Mouse (Mus musculus) intestine, embryonic 14.5 days (tissue): Measurements from ENCODE around the gene Arrdc5. TPM values are rescaled to one million over a fixed set of nuclear protein-coding genes. Genes with fewer than 3 reads are reported as not detected.

Source experiments
- ATAC-seq: fragments of 200-750 bp; cut with Nextera tagmentation; replicated peaks from 2 replicates; pipeline ENCODE4 v1.8.0; 2017; ENCODE audit warnings: low read depth, moderate number of reproducible peaks, moderate TSS enrichment, moderate library complexity; ENCODE audit not compliant: low FRiP score, low TSS enrichment
- DNase-seq: peaks from one replicate; pipeline ENCODE4 v3.0.0-alpha.2; 2018; ENCODE audit warnings: low spot score
- H3K27ac ChIP-seq: fragments of 300-500 bp; sonication (generic); 2 replicates; pipeline ENCODE4 v1.5.1; 2014; ENCODE audit warnings: low read depth, mild to moderate bottlenecking, control low read depth
- H3K27me3 ChIP-seq: fragments of 300-500 bp; sonication (generic); replicated peaks from 2 replicates; pipeline ENCODE4 v1.6.1; 2014; ENCODE audit warnings: low read length, control low read depth; ENCODE audit not compliant: control insufficient read depth, insufficient read depth
- H3K36me3 ChIP-seq: fragments of 300-500 bp; sonication (generic); 2 replicates; pipeline ENCODE4 v1.6.1; 2014; ENCODE audit warnings: low read length, control low read depth; ENCODE audit not compliant: control insufficient read depth, insufficient read depth
- H3K4me1 ChIP-seq: fragments of 300-500 bp; sonication (generic); replicated peaks from 2 replicates; pipeline ENCODE4 v1.6.1; 2014; ENCODE audit warnings: low read length, control low read depth, mixed read lengths; ENCODE audit not compliant: control insufficient read depth, insufficient read depth
- H3K4me2 ChIP-seq: fragments of 300-500 bp; sonication (generic); 2 replicates; pipeline ENCODE4 v1.6.1; 2014; ENCODE audit warnings: low read length
- H3K4me3 ChIP-seq: fragments of 300-500 bp; sonication (generic); 2 replicates; pipeline ENCODE4 v1.5.1; 2014; ENCODE audit warnings: low read depth, low read length, control low read depth, mixed read lengths
- H3K9ac ChIP-seq: fragments of 300-500 bp; sonication (generic); 2 replicates; pipeline ENCODE4 v1.6.1; 2014; ENCODE audit warnings: mild to moderate bottlenecking, low read length
- H3K9me3 ChIP-seq: fragments of 300-500 bp; sonication (generic); 2 replicates; pipeline ENCODE4 v1.6.1; 2016; ENCODE audit warnings: low read length, control low read depth; ENCODE audit not compliant: control insufficient read depth
- WGBS: fragments of 180-500 bp; shearing (Covaris S2); extraction: QIAGEN DNeasy Blood & Tissue Kit; methylation state at CpG from one replicate; pipeline ENCODE4 v1.1.7; 2014; 5-methylcytosine and 5-hydroxymethylcytosine counted together
- polyA plus RNA-seq: library from polyadenylated mRNA; unstranded; fragments of >200 nt; fragmentation: Nextera tagmentation; extraction: Ambion mirVana; gene quantifications from 2 replicates; pipeline ENCODE4 v1.2.1, GENCODE M21; 2014

Gene Arrdc5
- polyA plus RNA-seq, 1 experiment from 2014 or later: not detected

DNA sequence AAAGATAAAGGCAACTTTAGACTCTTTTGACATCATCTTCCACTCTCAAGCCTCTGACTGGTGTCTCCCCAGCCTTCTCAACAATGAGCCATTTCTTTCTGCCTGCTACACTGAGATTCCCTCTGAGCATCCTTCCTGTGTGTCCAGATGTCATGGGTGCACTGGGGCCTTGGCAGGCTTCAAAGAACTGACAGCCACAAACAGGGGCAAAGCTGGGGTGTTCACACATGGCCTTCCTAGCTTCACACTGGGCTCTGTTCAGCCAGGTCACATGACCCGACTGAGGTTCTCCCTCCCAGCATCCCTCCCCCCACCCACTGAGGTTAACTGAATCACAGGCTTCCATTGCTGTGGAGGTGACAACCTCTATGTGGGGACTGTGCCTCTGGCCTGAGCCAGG, 3.9 kb downstream of the Arrdc5 start:
- Histone ChIP-seq H3K27ac (no peak overlapping the region), H3K4me3 (no peak overlapping the region), H3K4me1 (no peaks in the 10 kb centered on the region; the same call in 1 of the 2 replicates), H3K9ac (no peak overlapping the region), H3K36me3 (no peaks in the 10 kb centered on the region), H3K9me3 (no peaks in the 10 kb centered on the region), H3K27me3 (no peaks in the 10 kb centered on the region), H3K4me2 (no peak overlapping the region)
- WGBS: 82% methylated on average over 1 of the region's 1 CpGs
- no peak for DNase-seq
- ATAC-seq: no peak

DNA sequence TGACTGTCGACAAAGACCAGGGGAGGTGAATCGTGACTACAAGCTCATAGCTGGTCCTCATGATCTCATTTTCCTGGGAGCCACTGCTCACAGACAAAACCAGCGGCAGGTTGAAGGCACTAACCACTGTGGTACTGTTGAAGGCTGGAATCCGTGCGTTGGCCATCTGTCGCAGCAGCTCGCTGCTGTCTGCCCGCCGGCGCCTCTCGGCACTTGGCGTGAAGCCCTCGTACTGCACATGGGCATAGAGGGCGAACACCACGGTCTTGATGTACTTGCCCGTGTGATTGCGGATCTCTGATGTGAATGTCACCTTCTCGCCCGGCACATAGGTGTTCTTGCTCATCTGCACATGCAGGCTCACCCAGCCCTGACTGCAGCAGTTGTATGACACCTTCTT, 5.8 kb downstream of the Arrdc5 start:
- ATAC-seq (no peak), DNase-seq (no peak)
- Histone ChIP-seq H3K4me3 (no peak overlapping the region), H3K36me3 (no peaks in the 10 kb centered on the region), H3K27me3 (no peaks in the 10 kb centered on the region), H3K9me3 (no peaks in the 10 kb centered on the region), H3K4me2 (no peak overlapping the region), H3K4me1 (peaks cover 7% of the 10 kb centered on the region), H3K9ac (no peak overlapping the region), H3K27ac (no peak overlapping the region)
- WGBS: 89% methylated on average over 19 of the region's 19 CpGs

DNA sequence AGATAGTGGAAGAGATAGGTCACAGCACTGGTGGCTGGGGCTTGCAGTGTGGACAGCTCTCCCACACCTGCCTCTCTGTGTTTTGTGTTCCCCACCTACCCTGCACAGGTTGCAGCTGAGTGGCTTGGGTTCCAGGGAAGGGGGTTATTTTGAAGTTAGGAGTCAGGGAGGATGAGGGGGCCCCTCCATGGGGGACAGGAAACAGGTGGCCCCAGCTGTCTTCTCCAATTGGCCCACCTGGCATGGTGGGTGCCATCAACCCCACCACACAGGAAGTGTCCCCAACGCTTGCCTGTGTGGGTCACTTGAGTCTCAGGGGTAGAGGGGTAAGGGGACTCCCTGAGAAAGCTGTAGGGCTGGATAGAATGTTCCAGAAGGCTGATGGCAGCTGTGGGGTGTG, 6.8 kb downstream of the Arrdc5 start:
- no peak for ATAC-seq
- WGBS: 57% methylated on average over 1 of the region's 1 CpGs

DNA sequence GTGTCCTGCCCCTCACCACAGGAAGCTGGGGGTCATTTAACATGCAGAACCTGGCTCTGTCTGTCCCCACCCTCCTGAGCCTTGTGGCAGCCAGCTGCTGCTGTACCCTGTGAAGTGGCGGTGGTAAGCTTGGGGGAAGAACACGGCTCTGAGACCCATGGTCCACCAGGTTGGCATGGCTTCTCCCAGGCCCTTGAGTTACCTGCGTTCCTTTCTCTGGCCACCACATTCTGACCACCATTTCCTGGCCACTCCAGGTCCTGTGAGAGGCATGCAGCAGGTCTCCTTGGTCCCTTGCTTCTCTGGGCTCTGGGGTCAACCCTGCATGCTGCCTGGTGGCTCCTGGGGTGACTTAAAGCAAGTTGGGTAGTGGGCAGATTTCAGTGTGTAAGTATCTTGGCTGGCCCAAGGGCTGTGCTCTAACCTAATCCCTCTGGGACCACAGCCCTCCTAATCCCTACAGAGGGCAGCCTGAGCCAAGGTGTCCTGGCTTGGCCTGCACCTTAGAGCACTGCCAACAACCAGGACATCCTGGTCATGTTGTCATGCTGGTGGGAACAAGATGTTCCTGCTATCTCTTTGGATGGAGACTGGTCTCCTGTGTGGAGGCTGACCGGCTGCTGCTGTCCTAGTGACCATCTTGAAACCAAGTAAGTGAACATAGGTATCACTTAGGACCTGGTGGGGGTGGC, 7.4 kb downstream of the Arrdc5 start, which contains the start of gene Plin3:
TSS of gene Plin3 (minus strand) at position 343 of the 692 bp plus-strand sequence.
- DNase-seq (no peak), ATAC-seq (no peak)
- Histone ChIP-seq H3K27ac (peak within 1 kb of the TSS; percentile 92; the same call in 1 of the 2 replicates), H3K36me3 (no peaks in the 10 kb centered on the region), H3K4me1 (peaks cover 22% of the 10 kb centered on the region), H3K9ac (no peak within 1 kb of the TSS), H3K9me3 (no peaks in the 10 kb centered on the region), H3K4me2 (no peak within 1 kb of the TSS), H3K4me3 (no peak within 1 kb of the TSS), H3K27me3 (no peaks in the 10 kb centered on the region)
- WGBS: 92% methylated on average over 4 of the region's 4 CpGs

More for the DNA sequence above, 6.8 kb downstream of the Arrdc5 start:
- H3K9me3 ChIP-seq: no peaks in the 10 kb centered on the region
- H3K27me3 ChIP-seq: no peaks in the 10 kb centered on the region
- no peak overlapping the region for H3K27ac ChIP-seq
- no peak overlapping the region for H3K9ac ChIP-seq
- no peak overlapping the region for H3K4me2 ChIP-seq
- peaks cover 16% of the 10 kb centered on the region for H3K4me1 ChIP-seq
- no peak overlapping the region for H3K4me3 ChIP-seq
- no peak for DNase-seq
- no peaks in the 10 kb centered on the region for H3K36me3 ChIP-seq

DNA sequence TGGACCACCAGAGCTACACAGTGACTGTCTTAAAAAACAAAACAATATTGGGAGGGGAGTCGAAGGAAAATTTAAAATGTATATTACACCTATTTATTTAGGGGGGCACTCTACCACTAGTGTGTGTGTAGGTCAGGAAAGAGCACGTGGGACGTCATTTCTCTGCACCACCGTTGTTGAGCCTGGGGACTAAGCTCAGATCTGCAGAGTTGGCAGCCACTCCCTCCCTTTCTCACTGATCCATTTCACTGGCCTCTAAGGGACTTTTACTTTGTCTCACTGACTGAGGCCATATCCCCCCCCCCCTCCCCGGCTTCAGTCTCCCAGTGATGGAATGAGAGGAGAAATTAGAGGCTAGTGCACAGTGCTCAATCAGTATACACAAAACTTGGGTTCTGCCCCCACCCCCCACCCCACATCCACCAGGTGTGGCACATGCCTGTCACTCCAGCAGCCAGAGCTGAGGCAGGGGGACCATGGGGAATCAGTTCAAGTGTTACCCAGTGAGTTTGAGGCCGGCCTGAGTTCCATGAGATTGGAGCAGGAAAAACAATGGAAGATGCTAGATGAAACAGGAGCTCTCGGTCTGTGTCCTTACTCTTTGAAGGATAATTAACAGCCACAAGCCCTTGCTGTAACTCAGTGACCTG, 8.1 kb downstream of the Arrdc5 start:
- Histone ChIP-seq H3K9me3 (no peaks in the 10 kb centered on the region), H3K27ac (peak overlapping the region; percentile 92), H3K9ac (no peak overlapping the region), H3K4me2 (no peak overlapping the region; the same call in 1 of the 2 replicates), H3K27me3 (no peaks in the 10 kb centered on the region), H3K4me3 (no peak overlapping the region), H3K36me3 (no peaks in the 10 kb centered on the region), H3K4me1 (peaks cover 25% of the 10 kb centered on the region)
- DNase-seq (no peak), ATAC-seq (no peak)
- WGBS: 84% methylated on average over 7 of the region's 7 CpGs

DNA sequence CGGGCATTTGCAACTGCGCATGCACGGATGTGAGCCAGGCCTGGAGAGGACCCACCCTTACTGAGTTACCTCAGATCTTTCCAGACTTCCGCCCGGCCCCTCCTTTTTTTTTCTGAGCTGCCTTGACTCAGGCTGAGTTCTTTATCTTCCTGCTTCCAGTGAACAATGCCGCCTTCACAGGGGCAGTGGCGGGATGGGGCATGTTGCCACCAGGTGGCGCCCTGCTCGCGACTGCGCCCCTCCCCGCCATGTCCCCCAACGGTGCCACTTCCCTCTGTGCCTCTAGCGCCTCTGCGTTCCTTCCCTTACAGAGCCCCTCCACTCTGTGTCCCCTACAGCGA, 8.9 kb downstream of the Arrdc5 start:
- H3K36me3 ChIP-seq: peaks cover 7% of the 10 kb centered on the region
- peak overlapping the region; percentile 92 for H3K27ac ChIP-seq
- H3K9ac ChIP-seq: peak overlapping the region; percentile 29
- peak overlapping the region; percentile 52; the same call in 1 of the 2 replicates for H3K4me3 ChIP-seq
- no peaks in the 10 kb centered on the region for H3K9me3 ChIP-seq
- ATAC-seq (peak; percentile 89), DNase-seq (peak; percentile 91)
- 2% methylated on average over 16 of the region's 16 CpGs for WGBS
- peak overlapping the region; percentile 57 for H3K4me2 ChIP-seq
- H3K4me1 ChIP-seq: peaks cover 25% of the 10 kb centered on the region
- no peaks in the 10 kb centered on the region for H3K27me3 ChIP-seq

DNA sequence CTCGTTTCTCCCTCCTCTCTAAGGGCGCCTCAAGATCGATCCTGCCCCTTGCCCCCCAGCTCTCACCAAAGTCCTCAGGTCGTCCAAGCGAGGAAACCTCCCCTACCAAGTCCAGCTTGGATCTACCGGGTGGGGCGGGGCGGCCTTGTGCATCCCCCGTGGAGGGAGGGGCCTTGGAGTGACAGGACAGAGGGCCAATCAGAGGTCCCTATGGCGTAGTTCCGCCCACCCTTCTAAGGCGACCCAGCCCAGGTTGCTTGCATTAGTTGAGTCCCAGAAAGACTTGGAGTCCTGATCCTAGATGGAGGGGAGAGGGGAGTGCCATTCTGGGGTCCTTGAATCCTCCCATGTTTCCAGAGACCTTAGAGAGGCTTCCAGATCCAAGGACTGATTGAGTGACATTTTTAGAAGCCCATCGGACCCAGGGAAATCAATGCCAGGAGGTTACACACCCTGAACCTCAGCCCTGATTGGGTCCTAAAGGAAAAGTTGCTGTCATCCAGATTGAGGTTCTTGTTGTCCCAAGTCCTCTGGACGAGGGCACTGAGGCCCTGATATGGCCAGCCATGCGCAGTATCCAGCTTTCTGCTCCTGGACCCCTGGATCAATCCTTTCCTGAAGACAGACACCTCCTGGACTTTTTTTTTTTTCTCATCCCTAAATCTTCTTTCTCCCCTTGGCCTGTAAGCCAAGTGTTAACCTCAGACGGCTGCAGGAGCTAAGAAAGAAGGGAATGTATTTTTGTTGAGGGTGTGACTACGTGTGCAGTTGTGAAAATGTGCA, 9.5 kb downstream of the Arrdc5 start:
- peak; percentile 100 for DNase-seq
- ATAC-seq: peak; percentile 89
- peaks cover 13% of the 10 kb centered on the region for H3K36me3 ChIP-seq
- peak overlapping the region; percentile 52 for H3K4me3 ChIP-seq
- H3K27ac ChIP-seq: peak overlapping the region; percentile 92
- WGBS: 5% methylated on average over 17 of the region's 17 CpGs
- no peaks in the 10 kb centered on the region for H3K27me3 ChIP-seq
- H3K4me2 ChIP-seq: peak overlapping the region; percentile 57
- no peaks in the 10 kb centered on the region for H3K9me3 ChIP-seq
- H3K4me1 ChIP-seq: peaks cover 25% of the 10 kb centered on the region
- H3K9ac ChIP-seq: peak overlapping the region; percentile 83

DNA sequence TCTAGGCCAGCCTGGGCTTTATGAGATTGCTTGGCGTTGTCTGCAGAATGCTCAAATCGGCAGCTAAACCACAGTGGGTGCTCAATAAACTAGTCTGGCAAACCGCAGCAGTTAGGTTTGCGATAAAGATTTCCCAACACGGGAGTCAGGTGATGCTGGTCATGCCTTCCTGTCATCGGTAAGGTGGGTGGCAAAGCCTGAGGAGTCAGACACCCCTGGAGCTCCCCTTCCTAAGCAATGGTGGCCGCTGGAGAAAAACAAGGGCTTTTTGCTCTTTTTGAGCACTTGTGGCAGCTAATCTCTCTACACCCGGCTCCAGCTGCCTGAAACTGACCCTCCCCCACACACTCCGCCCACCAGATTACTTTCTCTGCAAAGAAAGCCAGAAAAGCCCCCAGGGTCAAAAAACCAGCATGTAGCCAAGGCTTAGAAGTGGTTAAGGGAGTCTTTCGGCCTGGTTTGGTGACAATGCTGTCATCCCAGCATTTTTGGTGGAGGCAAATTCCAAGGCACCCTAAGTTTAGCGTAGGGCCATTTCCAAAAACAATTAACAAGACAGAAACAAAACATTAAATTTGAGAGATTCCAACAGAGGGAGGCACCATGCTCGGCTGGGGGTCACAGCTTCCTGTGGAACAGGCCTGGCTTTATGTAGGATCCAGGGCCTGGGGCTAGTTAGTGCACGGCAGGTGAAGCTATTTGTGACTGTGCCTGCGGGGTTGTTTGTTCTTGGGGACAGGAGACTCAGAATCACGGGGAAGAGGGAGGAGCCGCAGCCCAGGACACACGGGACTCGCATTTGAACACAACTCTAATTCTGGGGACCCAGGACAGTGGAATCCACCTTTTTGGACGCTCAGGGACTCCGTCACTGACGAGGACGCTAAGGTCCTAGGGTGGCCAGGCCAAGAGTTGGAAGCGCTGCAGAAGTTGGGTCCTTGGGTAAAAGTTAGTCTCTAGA, 10.4 kb downstream of the Arrdc5 start:
- peak; percentile 80 for DNase-seq
- Histone ChIP-seq H3K9me3 (no peaks in the 10 kb centered on the region), H3K9ac (peak overlapping the region; percentile 83), H3K36me3 (peaks cover 22% of the 10 kb centered on the region), H3K4me3 (peak overlapping the region; percentile 52), H3K27me3 (no peaks in the 10 kb centered on the region), H3K4me1 (peaks cover 25% of the 10 kb centered on the region), H3K4me2 (peak overlapping the region; percentile 57), H3K27ac (peak overlapping the region; percentile 92)
- 4% methylated on average over 23 of the region's 23 CpGs for WGBS
- no peak; the same call in 1 of the 2 replicates for ATAC-seq
